Mouse (Mus musculus): ENCODE measurements at regions not wholly inside any gene's neighbourhood (a gene's known extent, or its start where the extent isn't known, plus 50 kb on each side); places are given as distances from the start of the nearest gene placed in this dataset.

- TF ChIP-seq MXI1 (IDR thresholded peaks at IDR 0.05; ENCODE audit: low read depth, low read length): no peak
- TF ChIP-seq USF2 (conservative IDR thresholded peaks at IDR 0.05; ENCODE audit: low read depth, low read length): no peak
- TF ChIP-seq ZMIZ1 (IDR thresholded peaks at IDR 0.05; ENCODE audit: low read depth, low read length): no peak
- no peak for TF ChIP-seq KAT2A (IDR thresholded peaks at IDR 0.05; ENCODE audit: insufficient replicate concordance, low read length)
These were observed 342.8 kb downstream of the Ins1 start (continued) for GRCm38 (mm10) chr19:52606859-52607258.

- no peak overlapping the region for H3K4me2 ChIP-seq (ENCODE audit: insufficient read depth, low read depth, poor library complexity, severe bottlenecking)
- no peaks in the 10 kb centered on the region for H3K36me3 ChIP-seq (replicated peaks in 1 of 2; ENCODE audit: control insufficient read depth in 1 of 2, insufficient read depth in 1 of 2, low read length in 1 of 2)
- H3K79me2 ChIP-seq (replicated peaks; ENCODE audit: control insufficient read depth, extremely low read depth, insufficient read depth, poor library complexity, severe bottlenecking): no peaks in the 10 kb centered on the region
- in situ Hi-C loops (cut with MboI; ENCODE audit: low pct_ligation_motif_present, low pct_unique_long_range_greater_than_20kb, low sequenced_read_pairs): no loop called here
- no peak for TF ChIP-seq MYC (IDR thresholded peaks at IDR 0.05; ENCODE audit: low read depth, low read length)
- TF ChIP-seq CTCF (conservative IDR thresholded peaks at IDR 0.05 in 1 of 2, IDR thresholded peaks at IDR 0.05 in 1 of 2; ENCODE audit: low read depth in 2 of 2, low read length in 2 of 2): no peak
- no peak for TF ChIP-seq TBP (conservative IDR thresholded peaks at IDR 0.05; ENCODE audit: low read depth, low read length)
- no peak for TF ChIP-seq ZNF384 (IDR thresholded peaks at IDR 0.05; ENCODE audit: low read depth, low read length)
- no peak for TF ChIP-seq HCFC1 (IDR thresholded peaks at IDR 0.05; ENCODE audit: low read depth, low read length)
- no peak for TF ChIP-seq JUN (IDR thresholded peaks at IDR 0.05; ENCODE audit: insufficient read depth, low read depth, low read length)
- TF ChIP-seq NRF1 (IDR thresholded peaks at IDR 0.05; ENCODE audit: low read depth, low read length): no peak
- TF ChIP-seq E2F4 (IDR thresholded peaks at IDR 0.05; ENCODE audit: insufficient replicate concordance, low read depth, low read length): no peak
- no peaks in the 10 kb centered on the region for H3K27me3 ChIP-seq (replicated peaks)
- dilution Hi-C loops (cut with MboI; ENCODE audit: extremely low pct_ligation_motif_present, extremely low pct_unique_long_range_greater_than_20kb, low sequenced_read_pairs): no loop called here
- H3K9me3 ChIP-seq (replicated peaks; ENCODE audit: low read length): no peaks in the 10 kb centered on the region
- no peak overlapping the region for H3K27ac ChIP-seq (ENCODE audit: insufficient read depth, low read depth)
- DNase-seq (ENCODE audit: extremely low read depth): no peak
- H3K9ac ChIP-seq (ENCODE audit: insufficient read depth, low read depth): no peak overlapping the region
- no peak overlapping the region for H3K4me3 ChIP-seq (replicated peaks in 1 of 3; ENCODE audit: low read depth in 2 of 3, low read length in 2 of 3, poor library complexity in 1 of 3)
- peaks cover 0 to 2% of the 10 kb centered on the region in 2 experiments; a peak in 1 of 4 replicates for H3K4me1 ChIP-seq (ENCODE audit: control insufficient read depth in 1 of 2, insufficient read depth in 2 of 2)
These were observed 336.3 kb downstream of the Ins1 start for GRCm38 (mm10) chr19:52600410-52600809.

- Histone ChIP-seq H3K27ac (ENCODE audit: insufficient read depth, low read depth) (no peak overlapping the region), H3K79me2 (replicated peaks; ENCODE audit: control insufficient read depth, extremely low read depth, insufficient read depth, poor library complexity, severe bottlenecking) (no peaks in the 10 kb centered on the region), H3K4me1 (ENCODE audit: control insufficient read depth in 1 of 2, insufficient read depth in 2 of 2) (0 out of 4 replicates have a peak, but pooled peaks cover 0 to 5% of the 10 kb centered on the region in 2 experiments), H3K4me2 (ENCODE audit: insufficient read depth, low read depth, poor library complexity, severe bottlenecking) (no peak overlapping the region), H3K27me3 (replicated peaks) (no peaks in the 10 kb centered on the region), H3K36me3 (replicated peaks in 1 of 2; ENCODE audit: control insufficient read depth in 1 of 2, insufficient read depth in 1 of 2, low read length in 1 of 2) (no peaks in the 10 kb centered on the region), H3K9ac (ENCODE audit: insufficient read depth, low read depth) (no peak overlapping the region), H3K9me3 (replicated peaks; ENCODE audit: low read length) (no peaks in the 10 kb centered on the region), H3K4me3 (replicated peaks in 1 of 3; ENCODE audit: low read depth in 2 of 3, low read length in 2 of 3, poor library complexity in 1 of 3) (no peak overlapping the region)
- DNase-seq (ENCODE audit: extremely low read depth): peak; percentile 9
- in situ Hi-C loops (cut with MboI; ENCODE audit: low pct_ligation_motif_present, low pct_unique_long_range_greater_than_20kb, low sequenced_read_pairs): no loop called here
- dilution Hi-C loops (cut with MboI; ENCODE audit: extremely low pct_ligation_motif_present, extremely low pct_unique_long_range_greater_than_20kb, low sequenced_read_pairs): no loop called here
- TF ChIP-seq MAX (IDR thresholded peaks at IDR 0.05; ENCODE audit: low read length) (no peak), MAFK (IDR thresholded peaks at IDR 0.05; ENCODE audit: insufficient replicate concordance, low read length) (0 out of 2 replicates have a peak, but pooled peaks have one; percentile 23)
These were observed 301.3 kb downstream of the Ins1 start for GRCm38 (mm10) chr19:52565401-52565800.
